Mouse (Mus musculus) retina, postnatal 1 day (tissue): ENCODE measurements at regions not wholly inside any gene's neighbourhood (a gene's known extent, or its start where the extent isn't known, plus 50 kb on each side); places are given as distances from the start of the nearest gene placed in this dataset.
"Not testable (repeated sequence)": the region's sequence is repeated elsewhere in the genome, so short reads cannot be mapped to it uniquely, and the experiment has no call there.

Experiments
- DNase-seq: peaks from one replicate; pipeline ENCODE4 v3.0.0-alpha.2; 2012

DNA sequence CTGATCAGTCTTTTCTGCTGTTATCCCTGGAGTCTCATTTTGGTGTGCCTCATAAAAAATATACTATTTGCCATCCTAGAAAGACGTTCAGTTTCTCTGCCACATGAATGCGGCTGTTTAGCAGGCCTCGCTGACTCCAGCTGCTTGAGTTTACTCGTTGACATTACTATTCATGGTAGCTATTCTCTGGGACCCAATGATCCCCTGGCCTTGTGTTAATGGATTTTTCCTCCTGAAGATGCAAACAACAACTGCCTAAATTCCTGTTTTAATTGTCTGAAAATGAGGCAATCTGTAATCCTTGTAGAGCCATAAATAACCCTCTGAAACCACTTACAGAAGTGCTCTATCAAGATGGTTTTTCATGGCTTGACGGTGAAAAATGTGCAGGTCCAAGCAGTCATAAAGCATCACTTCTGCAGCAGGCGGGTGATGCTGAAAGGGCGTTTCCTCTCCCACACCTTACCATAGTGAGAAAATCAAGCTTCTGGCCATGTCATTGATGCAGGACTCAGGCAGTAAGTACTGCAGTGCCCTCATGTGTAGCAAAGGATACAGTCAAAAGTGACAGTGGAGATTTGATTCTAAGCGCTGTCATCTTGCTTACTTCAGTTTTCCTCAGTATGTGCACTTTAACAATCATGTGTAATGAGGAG lies 419.7 kb upstream of the Lrp1b start:
- DNase-seq = peak; percentile 2

- DNase-seq = no peak
Measured at GRCm38 (mm10) chr2:43097560-43098233, 444.3 kb upstream of the Lrp1b start.

DNA sequence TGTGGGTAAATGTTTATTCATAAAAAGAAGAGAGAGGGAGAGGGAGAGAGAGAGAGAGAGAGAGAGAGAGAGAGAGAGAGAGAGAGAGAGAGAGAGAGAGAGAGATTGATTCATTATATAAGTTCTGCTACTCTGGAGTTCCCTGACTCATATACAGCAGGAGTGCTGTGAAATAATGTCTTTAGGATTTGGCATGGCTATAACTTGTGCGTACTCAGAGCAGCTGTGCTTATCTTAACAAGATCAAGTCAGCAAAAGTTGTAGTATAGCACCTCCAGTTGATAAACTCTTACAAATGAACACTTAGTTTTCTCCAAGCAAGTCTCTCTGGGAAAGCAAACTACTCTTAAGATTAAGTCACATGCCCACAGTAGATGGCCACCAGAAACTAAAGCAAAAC lies 435.3 kb upstream of the Kynu start:
- no peak for DNase-seq

GRCm38 (mm10) chr2:43153574-43153973 lies 401.6 kb upstream of the Kynu start:
- DNase-seq = no peak

DNA sequence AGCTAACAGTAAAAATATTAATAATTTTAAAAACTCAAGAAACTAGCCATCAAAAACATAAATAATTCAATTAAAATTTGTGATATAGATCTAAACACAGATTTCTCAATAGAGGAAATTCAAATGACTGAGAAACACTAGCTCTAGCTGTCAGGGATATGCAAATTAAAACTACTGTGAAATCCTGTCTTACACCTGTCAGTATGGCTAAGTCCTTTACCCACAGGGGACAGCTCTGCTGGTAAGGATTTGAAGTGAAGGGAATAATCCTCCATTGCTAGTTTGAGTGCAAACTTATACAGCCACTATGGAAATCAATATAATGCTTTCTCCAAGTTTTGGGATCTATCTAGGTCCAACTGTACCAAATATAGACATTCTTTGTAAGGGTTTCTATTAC lies 373.0 kb upstream of the Kynu start:
- DNase-seq = no peak

GRCm38 (mm10) chr2:43195531-43195930 lies 359.6 kb upstream of the Kynu start:
- DNase-seq = not testable (repeated sequence)

- no peak for DNase-seq
Measured at GRCm38 (mm10) chr2:43208223-43208622, 346.9 kb upstream of the Kynu start.

GRCm38 (mm10) chr2:43213901-43214300 lies 341.2 kb upstream of the Kynu start:
- DNase-seq = no peak

DNA sequence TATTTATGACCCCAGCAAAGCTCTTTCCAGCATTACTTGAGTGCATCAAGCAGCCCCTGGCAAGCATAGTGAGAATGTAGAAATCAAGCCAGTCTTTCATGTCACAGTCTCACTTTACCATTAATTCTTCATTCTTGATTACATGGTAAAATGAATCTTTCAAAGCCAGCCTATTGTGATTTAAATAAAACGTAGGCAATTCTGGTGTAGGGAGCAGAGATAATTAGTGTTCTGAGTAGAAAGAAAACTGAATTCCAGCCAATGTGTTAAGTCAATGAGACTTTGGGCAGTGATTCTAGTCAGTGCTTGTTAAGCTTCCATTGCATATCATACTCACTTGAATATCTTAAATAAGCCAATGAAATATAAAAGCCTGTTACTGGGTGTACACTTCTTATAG lies 338.0 kb upstream of the Kynu start:
- DNase-seq = no peak

DNA sequence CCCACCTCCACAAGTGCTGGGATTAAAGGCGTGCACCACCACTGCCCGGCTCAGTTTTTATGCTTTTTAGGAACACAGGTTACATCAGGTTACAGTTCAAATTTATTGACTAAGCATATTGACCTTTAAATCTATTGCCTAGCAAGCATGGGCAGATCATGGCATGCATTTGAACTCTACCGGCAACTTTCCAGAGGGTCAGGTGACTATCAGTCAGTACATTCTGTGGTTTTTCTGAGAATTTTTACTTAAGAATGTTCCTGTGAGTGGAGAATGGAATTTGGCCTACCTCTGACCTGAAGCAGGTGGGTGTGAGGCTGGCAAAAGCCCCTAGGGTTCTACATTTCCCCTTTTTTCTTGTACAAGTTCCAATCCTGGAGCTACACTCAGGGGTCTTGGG lies 332.4 kb upstream of the Kynu start:
- no peak for DNase-seq

DNA sequence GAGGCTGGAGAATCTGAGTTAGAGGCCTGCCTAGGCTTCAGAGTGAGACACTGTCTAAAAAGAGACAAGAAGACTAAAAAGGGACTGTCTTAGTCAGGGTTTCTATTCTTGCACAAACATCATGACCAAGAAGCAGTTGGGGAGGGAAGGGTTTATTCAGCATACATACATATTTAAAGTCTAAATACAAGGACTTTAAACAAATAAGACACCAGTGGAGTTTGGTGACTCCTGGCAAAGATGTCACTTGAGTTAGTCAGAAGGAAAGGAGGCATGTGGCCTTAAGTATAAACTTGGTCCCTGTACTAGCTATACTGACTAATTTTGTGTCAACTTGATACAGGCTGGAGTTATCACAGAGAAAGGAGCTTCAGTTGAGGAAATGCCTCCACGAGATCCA lies 330.4 kb upstream of the Kynu start:
- DNase-seq = not testable (repeated sequence)

DNA sequence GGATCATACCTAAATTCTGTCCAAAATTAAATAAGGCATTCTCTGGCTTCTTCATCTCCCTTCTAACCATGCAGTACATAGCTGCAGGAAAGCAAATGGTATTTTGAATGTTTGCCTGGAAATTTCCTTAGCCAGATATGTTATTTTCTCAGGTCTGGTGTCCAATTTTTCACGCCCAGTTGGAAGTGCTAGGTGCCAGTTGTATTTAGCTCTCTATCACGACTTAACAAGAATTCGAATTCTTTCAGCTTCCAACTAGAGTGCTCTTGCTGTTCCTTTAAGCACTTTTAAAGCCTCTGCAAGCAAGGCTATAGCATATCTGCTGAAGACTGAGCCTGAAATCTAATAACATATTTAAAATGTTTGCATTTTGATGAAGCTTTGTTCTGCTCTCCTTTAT lies 308.3 kb upstream of the Kynu start:
- DNase-seq = no peak

- DNase-seq = no peak
Measured at GRCm38 (mm10) chr2:43248671-43249070, 306.5 kb upstream of the Kynu start.

GRCm38 (mm10) chr2:43254709-43255108 lies 300.4 kb upstream of the Kynu start:
- DNase-seq = no peak

DNA sequence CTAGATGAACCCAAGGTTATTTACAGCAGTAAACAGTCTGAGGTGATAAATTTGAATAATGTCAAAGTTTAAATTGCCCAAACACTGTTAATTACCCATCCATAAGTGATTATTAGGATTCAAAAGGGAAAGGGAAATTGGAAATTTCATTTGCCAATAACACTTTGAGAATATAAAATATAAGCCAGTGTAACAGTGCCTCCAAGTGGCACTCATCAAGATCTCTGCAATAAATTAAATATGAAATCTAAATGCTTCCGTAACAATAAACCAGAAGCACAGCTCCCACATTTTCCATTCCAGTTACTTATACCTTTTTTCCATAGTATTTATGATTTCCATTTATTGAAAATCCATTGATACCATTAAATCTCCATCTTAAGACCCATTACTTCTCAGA lies 284.3 kb upstream of the Kynu start:
- DNase-seq = no peak

- DNase-seq = no peak
Measured at GRCm38 (mm10) chr2:43272080-43272479, 283.0 kb upstream of the Kynu start.

- no peak for DNase-seq
Measured at GRCm38 (mm10) chr2:43274012-43274411, 281.1 kb upstream of the Kynu start.

DNA sequence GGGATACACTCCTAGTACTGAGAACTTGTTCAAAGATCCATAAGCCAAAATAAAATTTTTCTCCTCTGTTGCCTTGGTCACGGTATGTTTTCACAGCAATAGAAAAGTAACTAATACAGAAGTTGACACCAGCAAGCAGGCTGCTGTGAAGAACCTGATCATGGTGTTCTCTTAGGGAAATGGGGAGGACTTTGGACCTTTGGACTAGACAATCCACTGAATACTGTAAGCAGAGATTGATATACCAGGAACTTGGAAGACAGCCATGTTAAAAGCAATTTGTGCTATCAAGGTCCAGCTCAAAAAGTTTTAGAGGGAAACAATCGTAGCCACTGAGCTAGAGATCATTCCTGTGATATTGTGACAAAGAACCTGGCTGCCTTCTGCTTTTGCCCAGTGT lies 259.3 kb upstream of the Kynu start:
- no peak for DNase-seq

GRCm38 (mm10) chr2:43323836-43324235 lies 231.3 kb upstream of the Kynu start:
- no peak for DNase-seq

GRCm38 (mm10) chr2:43364301-43364700 lies 190.8 kb upstream of the Kynu start:
- DNase-seq = no peak

GRCm38 (mm10) chr2:43365812-43366211 lies 189.3 kb upstream of the Kynu start:
- DNase-seq = no peak

GRCm38 (mm10) chr2:43403348-43403747 lies 151.8 kb upstream of the Kynu start:
- no peak for DNase-seq

DNA sequence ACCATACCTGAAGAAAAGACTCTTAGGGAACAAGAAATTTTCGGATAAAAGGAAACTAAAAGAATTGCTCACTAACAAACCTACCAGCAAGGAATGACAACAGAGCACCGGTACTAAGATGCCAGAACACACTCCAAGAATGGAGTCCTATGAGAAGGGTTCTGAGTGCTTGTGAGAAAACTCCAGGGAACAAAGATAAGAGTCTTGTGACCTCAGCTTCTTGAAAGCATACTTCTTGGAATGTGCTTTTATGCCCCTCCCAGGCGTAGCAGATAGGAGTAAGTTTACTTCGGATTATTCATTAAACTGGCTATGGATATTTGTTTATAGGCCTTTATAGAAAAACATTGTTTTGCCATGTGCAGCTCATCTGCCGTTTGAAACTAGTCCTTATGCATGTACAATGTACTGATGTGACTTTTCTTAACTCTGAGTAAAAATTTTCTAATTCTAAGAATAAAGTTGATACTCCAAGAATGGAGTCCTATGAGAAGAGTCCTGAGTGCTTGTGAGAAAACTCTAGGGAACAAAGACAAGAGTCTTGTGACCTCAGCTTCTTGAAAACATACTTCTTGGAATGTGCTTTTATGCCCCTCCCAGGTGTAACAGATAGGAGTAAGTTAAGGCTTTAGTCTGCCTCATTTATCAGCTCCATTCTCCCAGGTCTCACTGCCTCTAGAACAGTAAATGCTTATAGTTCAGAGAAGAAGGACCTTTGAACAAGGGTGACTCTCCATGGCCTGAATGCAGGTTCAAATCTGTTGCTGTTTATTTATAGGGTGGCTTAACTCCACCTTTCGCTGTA lies 150.8 kb upstream of the Kynu start:
- DNase-seq = no peak

- DNase-seq = no peak
Measured at GRCm38 (mm10) chr2:43437251-43437650, 117.9 kb upstream of the Kynu start.
